Mouse (Mus musculus) cortical plate, adult 2 months (tissue): Measurements from ENCODE around the gene Fbxw4. TPM values are rescaled to one million over a fixed set of nuclear protein-coding genes. Genes with fewer than 3 reads are reported as not detected.

Experiments used
- H3K27ac ChIP-seq: fragments of 200-500 bp; 2 replicates; pipeline ENCODE4 v1.5.1; 2012; ENCODE audit warnings: low read length, control low read depth, inconsistent platforms; ENCODE audit not compliant: insufficient read depth
- H3K4me1 ChIP-seq: fragments of 200-500 bp; 2 replicates; pipeline ENCODE4 v1.6.1; 2011; ENCODE audit warnings: low read length; ENCODE audit not compliant: control insufficient read depth, insufficient read depth
- H3K4me3 ChIP-seq: fragments of 200-500 bp; 2 replicates; pipeline ENCODE4 v1.5.1; 2011; ENCODE audit warnings: mild to moderate bottlenecking, low read length, control low read depth; ENCODE audit not compliant: insufficient read depth
- CTCF ChIP-seq: fragments of 200-500 bp; IDR thresholded peaks from 2 replicates; pipeline ENCODE4 v1.5.1; 2011; ENCODE audit warnings: mild to moderate bottlenecking, control low read depth, low read length; ENCODE audit not compliant: insufficient read depth; ENCODE audit errors: extremely low read depth
- POLR2A ChIP-seq: fragments of 200-500 bp; IDR thresholded peaks from 2 replicates; pipeline ENCODE4 v1.6.1; 2011; ENCODE audit warnings: mild to moderate bottlenecking, low read length, control low read depth; ENCODE audit not compliant: insufficient read depth; ENCODE audit errors: extremely low read depth
- polyA plus RNA-seq: library from polyadenylated mRNA; depleted of rRNA; stranded (reverse); fragments of >200 nt; gene quantifications from 2 replicates; pipeline ENCODE4 v1.2.3, GENCODE M21; 2012

Gene Fbxw4
- polyA plus RNA-seq, 1 experiment: 57.8 TPM

DNA sequence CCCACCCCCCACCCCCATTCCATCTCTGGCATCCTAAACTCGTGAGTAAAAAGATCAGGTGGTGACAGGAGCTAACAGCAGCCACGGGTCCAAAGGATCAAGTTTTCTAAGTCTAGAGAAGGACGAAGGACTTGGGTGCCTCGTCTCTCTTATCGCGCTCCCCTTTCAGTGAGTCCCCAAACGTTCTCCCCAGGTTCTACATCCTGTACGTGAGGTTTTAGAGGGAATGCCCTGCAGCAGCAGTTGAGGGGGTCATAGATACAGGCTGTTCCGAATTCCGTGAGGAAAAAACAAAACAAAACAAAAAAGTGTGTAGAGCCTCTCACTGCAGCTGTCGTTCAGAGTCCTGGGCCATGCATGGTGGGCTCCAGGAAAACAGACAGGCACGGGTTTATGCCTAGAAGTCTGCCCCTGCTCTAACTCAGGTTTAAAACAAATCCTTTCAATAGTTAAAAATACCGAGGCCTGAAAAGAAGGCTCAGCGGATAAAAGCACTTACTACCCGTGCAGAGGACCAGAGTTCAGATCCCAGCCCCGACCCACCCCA is 16.7 kb upstream of the Fbxw4 start:
- no peak overlapping the region for H3K4me3 ChIP-seq
- no peak overlapping the region for H3K27ac ChIP-seq
- TF ChIP-seq CTCF (no peak), POLR2A (no peak)
- no peaks in the 10 kb centered on the region for H3K4me1 ChIP-seq

DNA sequence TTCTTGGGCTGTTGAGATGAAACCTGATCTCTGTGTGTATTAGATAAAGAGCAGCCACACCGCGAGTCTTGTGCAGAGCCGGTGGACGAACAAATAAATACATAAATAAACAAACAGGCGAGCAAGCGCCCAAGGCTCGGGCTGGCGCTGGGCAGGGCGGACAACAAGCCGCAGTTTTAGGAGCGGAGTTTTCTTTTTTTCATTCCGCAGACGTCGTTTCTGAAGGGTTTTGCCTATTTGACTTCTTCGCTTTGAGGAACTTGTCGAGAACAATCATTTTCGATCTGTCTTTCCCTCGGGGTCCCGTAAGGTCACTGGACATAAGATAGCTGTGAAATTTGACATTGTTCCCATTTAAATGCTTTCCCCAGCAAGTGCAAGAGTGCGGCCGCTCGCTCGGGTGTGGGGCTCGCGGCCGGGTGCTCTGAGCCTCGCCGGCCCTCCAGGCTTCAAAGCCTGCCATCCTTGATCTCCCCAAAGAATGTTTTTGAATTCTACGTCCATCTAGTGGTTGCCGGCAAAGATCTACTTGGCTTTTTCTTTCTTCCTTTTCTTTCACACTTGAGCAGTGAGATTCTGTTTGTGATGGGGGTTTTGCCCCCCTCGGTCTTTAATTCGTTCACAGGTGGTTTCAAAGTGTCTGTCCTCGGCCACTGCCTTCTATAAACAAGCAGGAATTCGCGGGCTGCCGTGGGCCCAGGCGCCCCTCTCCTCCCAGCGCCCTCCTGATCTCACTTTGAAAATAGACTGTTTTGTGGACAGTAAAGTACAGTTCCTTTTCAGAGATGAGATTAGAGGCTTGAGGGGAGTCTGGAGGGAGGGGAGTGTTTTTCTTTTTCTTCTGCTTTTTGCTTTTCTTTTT is 15.8 kb upstream of the Fbxw4 start:
- no peaks in the 10 kb centered on the region for H3K4me1 ChIP-seq
- H3K27ac ChIP-seq: no peak overlapping the region
- no peak for TF ChIP-seq POLR2A
- TF ChIP-seq CTCF: no peak
- no peak overlapping the region for H3K4me3 ChIP-seq

DNA sequence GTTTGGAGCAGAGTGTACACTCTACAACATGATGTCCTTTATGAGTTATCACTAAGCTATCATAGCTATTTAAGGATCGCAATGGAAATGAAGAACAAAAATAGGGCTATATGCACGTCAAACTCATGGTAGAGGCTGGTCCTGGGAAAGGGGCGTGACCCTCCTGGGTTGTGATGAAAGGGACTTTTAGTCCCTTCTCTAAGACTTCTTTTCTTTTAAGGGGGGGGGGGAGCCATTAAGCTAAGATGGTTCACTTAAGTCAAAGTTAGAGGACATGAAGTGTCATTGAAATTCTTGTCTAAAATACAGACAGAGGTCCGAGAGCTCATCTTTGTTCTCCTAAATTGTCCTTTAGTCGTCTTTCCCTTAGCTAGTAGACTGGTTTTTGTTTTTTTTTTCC is 15.1 kb upstream of the Fbxw4 start:
- no peak for TF ChIP-seq CTCF
- H3K4me1 ChIP-seq: no peaks in the 10 kb centered on the region
- no peak overlapping the region for H3K27ac ChIP-seq
- H3K4me3 ChIP-seq: no peak overlapping the region

DNA sequence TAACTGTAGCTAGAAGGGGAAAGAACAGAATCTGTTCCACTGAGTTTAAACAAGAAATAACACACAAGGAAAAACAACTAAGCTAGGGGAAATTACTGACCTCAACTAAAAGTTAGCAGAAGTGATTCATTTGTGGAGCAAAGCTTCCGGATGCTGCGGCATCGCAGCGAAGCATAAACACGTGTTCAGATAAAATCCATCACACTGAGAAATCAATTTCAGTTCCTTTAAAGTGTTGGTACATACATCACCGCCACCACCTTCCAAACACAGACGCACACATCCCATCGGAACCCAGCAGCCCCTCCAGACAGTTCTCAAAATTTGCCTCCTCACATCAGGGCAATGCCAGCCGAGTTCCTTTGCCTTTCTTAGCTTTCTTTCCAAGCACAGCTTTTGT is 12.9 kb upstream of the Fbxw4 start:
- no peaks in the 10 kb centered on the region for H3K4me1 ChIP-seq
- no peak overlapping the region for H3K27ac ChIP-seq
- H3K4me3 ChIP-seq: no peak overlapping the region
- TF ChIP-seq CTCF (no peak), POLR2A (no peak)

DNA sequence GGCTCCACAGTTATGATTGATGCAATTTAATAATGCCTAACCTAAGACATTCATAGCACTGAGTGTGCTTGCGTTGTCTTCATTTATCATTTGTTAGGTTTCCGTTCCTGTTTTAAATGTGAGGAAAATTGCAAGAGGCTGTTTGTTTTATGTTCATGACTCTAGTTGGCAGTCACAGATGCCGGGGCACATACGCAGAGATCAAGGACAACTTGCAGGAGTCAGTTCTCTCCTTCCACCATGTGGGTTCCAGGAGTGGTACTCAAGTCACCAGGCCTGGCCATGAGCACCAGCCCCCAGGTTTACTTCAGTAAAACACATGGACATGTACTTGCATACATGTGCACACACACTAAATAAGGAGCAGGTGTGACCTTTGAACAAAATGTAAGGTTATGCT is 8.9 kb upstream of the Fbxw4 start:
- no peak overlapping the region for H3K27ac ChIP-seq
- TF ChIP-seq POLR2A: no peak
- no peak for TF ChIP-seq CTCF
- H3K4me1 ChIP-seq: no peaks in the 10 kb centered on the region
- H3K4me3 ChIP-seq: no peak overlapping the region

DNA sequence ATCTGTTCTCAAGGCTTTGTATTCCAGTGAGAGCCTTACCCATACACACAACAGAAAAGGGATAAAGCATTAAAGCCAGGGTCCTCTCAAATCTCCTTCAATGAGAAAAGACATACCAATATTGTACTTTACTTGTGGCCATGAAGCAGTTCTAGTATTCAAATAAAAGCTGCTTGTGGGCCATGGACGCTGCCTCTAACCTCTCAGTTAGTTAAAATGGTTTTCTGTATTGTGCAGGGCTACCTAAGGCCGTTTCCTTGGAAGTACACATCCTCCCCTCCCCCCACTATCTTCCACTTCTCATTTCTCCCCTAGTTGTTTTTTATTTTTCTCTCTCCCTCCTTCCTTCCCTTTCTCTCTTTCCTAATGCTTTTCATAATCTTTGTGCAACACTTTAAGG is 3.7 kb upstream of the Fbxw4 start:
- no peak for TF ChIP-seq POLR2A
- no peak for TF ChIP-seq CTCF
- Histone ChIP-seq H3K4me1 (no peaks in the 10 kb centered on the region; the same call in 1 of the 2 replicates), H3K4me3 (no peak overlapping the region), H3K27ac (no peak overlapping the region)

DNA sequence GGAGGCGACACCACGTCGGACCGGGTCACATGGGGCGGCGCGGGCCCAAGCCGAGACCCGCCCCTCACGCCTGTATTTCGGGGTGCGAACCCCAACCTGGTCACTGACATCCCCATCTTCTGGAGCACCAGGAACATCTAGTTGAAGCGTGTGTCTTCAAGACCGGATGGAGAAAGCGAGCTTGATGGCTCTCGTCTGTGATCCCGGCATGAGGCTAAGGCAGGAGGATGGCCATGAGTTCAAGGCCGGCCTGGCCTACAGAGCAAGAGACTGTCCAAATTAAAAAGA is 335 bp upstream of the Fbxw4 start:
- TF ChIP-seq POLR2A (no peak), CTCF (no peak)
- Histone ChIP-seq H3K27ac (peak overlapping the region; percentile 96), H3K4me1 (peaks cover 1% of the 10 kb centered on the region; the same call in 1 of the 2 replicates), H3K4me3 (peak overlapping the region; percentile 40)

DNA sequence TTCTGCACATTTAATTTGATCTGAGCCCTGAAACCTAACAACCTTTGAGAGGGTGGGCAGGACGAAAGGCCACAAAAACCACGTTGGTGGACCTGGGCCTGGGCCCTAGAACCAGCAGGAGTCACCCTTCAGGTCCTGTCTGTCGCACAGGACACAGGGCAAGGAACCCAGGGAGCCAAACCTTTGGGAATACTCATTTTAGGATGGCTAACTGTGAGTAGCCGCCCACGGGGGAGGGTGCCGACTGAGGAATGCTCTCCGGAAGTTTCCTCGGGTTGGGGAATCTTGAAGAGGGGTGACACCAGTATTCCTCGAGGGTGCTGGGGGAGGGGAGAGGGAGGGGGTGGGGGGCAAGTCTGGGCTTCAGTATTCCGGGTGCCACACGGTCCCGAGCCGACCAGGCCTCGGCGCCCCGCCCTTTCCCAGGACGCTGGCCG is 793 bp downstream of the Fbxw4 start:
- peak overlapping the region; percentile 40 for H3K4me3 ChIP-seq
- no peak overlapping the region for H3K27ac ChIP-seq
- TF ChIP-seq POLR2A: no peak
- no peak for TF ChIP-seq CTCF
- peaks cover 1% of the 10 kb centered on the region; the same call in 1 of the 2 replicates for H3K4me1 ChIP-seq

DNA sequence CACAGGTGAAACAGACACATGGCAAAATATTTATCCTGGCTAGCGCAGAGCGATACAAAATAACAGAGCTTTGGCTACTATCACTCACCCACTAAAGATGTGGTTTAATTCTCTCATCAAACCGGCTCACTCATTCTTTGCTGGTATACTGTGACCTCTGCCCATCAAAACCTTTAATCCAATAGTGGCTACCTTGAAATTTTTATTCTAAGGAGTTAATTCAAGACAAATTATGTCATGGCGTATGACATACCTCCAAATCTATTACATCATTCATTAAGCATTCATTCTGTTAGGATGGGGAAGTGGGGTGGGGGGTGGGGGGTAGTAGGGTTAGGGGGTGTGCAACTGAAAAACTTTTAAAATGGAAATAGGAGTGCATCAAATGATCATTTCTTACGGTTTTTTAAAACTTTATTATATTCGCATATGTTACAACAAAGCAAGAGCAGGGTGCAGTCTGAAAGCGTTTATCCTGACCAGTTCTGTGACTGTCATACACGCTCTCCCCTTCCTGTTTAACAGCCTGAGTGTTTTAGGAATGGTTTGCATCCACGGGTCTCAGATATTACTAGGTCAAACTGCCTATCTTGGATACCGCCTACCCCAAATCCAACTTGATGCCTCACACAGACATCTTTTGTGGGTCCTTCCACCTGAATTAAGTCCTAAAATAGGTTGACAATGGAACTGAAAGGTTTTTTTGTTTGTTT is 1.4 kb downstream of the Fbxw4 start:
- no peak overlapping the region for H3K27ac ChIP-seq

DNA sequence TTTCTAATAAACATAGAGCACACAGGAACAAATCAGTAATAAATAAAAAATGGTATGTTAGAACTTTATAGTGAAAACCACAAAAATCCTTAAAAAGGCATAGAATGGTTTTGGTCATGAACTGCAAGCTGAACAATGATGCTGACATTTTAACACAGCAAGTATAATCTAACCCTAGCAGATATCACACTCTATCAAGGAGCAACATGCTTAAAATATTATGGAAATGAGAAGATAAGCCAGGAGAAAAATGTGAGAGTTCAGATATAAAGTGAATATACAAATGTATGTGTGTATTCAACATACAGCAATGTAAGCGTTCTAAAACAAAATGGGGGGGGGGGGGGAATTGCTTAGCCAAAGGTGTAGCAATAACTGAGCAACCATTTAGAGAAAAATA is 2.3 kb downstream of the Fbxw4 start:
- peaks cover 3% of the 10 kb centered on the region; the same call in 1 of the 2 replicates for H3K4me1 ChIP-seq
- no peak for TF ChIP-seq POLR2A
- TF ChIP-seq CTCF: no peak
- H3K4me3 ChIP-seq: no peak overlapping the region
- no peak overlapping the region for H3K27ac ChIP-seq

More for the DNA sequence above, 1.4 kb downstream of the Fbxw4 start:
- TF ChIP-seq POLR2A (no peak), CTCF (no peak)
- Histone ChIP-seq H3K4me1 (peaks cover 1% of the 10 kb centered on the region; the same call in 1 of the 2 replicates), H3K4me3 (peak overlapping the region; percentile 40; the same call in 1 of the 2 replicates)
